Mouse (Mus musculus): Measurements from ENCODE around the gene Prrx1.

Prrx1 gene

DNA sequence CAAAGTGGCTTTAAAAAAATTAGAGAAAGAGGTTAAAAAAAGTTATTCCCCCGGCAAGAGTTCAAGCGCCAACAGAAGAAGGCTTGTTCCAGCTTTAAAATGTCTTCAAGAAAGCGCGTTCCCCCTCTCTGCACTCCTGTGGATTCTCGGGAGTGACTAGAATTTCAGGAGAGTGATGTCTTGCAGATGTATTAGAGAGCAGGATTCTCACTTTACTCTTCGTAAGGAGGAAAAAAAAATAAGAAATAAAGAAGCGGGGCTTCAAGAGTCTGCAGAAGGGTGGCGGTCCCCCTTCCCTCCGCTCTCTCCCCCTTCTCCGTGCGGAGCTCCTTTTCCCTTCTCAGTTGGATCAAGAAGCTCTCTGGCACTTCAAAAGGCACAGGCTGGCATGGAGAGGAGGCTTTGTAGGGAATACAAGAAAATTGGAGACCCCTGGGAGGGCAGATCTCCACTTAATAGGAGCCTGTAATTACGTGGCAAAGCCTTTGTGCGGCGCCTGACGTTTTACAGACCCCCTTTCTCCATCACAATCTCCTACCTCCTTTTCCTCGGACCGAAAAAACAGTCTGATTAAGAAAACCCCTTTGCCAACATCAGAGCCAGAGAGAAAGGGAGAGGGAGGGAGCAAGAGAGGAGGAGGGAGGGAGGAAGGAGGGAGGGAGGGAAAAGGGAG is at the start of gene Prrx1:
TSS of gene Prrx1 (minus strand) at position 610 of the 673 bp plus-strand sequence.
- no peak for DNase-seq (ENCODE audit: low spot score)

DNA sequence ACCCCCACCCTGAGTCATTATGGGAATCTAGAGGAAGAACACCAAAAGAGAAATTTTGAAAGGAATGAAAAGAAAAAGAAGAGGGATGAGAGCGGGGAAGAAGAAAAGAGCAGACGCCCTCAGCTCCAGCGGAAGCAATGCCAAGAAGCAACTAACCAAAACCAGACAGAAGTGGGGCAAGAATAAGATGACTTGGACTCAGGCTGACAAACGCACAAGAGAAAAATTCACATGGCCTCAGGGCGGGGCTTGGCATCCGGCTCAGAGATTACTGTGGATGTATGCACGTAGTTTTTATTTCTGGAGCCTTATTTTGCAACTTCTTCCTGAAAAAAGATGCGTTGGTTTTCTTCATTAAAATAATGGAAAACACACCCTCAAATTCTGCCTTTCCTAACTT is 48.7 kb upstream of the Prrx1 start:
- no peak for DNase-seq (ENCODE audit: low spot score)

DNA sequence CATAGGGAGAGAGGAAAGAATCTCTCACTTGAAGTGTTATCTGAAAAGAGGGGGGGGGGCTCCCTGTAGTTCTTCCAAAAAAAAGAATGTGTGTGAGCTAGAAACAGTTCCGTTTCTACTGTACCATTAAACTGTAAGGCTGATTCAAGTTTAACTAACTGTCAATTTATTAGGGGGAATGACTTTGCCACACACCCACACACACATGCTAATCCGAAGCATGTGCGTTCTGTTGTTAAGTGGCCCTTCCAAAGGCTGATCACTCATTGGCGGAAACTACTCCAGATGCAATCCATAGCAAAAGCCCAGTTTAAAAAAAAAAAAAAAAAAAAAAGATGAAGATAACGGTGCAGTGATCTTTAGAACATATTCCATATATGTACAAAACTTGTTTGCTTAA is 47.9 kb upstream of the Prrx1 start:
- DNase-seq (ENCODE audit: low spot score), result no peak

DNA sequence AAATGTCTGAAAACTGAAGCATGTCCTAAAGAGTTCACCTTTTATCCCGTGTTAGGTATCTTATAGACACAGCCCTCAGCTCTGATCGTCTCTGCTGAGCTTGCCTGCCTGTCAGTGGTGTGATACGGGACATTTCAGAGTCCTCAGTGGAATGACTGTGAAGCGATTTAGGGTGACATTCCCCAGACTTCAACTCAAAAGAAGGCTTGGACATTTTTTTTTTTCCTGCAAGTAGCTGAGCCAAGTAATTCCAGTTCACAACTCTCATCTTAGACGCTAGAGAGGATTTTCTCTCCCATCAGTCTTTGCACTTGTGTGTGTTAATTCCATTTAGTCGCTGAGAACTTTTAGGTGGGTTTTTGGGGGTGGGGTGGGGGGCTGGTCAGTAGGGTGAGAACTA is 47.3 kb upstream of the Prrx1 start:
- no peak for DNase-seq (ENCODE audit: low spot score)

DNA sequence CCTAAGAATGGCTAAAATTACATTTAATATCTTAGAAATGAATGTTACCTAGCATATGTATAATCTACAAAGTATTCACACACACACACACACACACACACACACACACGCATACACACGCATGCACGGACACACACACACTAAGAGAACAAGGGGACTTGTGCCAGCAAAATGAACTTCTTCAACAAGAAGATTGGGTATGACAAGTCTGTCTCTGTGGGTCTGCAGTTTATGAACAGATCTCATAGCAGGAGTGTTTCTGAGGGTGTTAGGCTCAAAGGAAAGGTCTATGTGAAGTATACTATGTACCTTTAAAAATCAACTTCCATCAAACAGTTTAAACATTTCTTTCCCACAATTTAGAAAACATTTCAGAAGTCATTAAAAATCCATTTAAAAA is 46.0 kb upstream of the Prrx1 start:
- no peak for DNase-seq (ENCODE audit: low spot score)

DNA sequence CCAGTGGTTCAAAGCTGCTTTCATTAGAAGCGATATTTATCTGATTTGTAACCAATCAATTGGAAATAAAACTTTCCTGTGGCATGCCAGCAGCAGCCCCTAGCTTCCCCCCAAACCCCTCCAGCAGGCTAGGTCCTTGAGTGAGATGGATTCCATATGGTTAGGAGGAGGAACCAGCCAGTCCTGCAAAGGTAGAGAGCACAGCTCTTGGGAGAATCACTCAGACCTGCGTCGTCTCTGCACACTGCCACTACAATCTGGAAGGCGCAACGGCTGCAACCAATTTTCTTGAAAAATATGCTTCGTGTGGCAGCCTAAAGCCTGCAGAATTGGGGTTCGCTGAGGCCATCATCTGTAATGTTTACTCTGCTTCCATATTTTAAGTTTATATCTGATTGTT is 44.7 kb upstream of the Prrx1 start:
- no peak for DNase-seq (ENCODE audit: low spot score)

DNA sequence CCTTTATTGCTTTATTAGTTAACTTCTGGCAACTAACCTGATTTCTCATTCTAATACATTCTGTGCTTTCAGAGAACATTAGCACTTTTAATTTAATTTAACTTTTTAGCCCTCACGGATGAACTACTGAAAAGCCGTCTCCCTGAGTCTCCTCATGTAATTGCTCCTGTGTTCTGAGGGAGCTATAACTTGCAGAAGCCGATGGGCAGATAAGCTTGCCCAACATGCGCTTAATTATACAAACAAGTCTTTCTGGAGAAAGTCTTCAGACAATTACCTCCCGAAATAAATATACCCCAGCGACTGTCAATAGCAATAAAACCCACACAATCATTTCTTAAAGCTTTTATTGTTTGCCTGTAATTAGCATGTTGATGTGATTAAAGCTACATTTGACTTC is 44.2 kb upstream of the Prrx1 start:
- DNase-seq (ENCODE audit: low spot score), result no peak

DNA sequence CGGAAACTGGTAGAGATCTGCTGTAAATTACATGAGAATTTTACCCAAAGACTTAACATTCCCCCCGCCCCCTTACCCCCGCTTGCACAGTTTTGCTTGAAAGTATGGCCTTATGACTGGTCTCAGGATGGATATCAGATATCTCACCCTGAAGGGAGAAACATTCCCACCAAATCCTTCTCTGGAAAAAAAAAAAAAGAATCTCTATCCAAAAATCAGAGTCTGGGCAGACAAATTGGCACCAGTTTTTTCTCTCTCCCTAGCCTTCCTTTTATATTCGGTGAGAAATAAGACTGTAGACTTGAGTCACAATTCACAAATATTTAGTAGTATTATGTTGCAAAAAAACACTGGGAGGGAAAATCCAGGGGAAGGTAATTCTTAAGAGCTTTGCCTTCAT is 42.7 kb upstream of the Prrx1 start:
- no peak for DNase-seq (ENCODE audit: low spot score)

DNA sequence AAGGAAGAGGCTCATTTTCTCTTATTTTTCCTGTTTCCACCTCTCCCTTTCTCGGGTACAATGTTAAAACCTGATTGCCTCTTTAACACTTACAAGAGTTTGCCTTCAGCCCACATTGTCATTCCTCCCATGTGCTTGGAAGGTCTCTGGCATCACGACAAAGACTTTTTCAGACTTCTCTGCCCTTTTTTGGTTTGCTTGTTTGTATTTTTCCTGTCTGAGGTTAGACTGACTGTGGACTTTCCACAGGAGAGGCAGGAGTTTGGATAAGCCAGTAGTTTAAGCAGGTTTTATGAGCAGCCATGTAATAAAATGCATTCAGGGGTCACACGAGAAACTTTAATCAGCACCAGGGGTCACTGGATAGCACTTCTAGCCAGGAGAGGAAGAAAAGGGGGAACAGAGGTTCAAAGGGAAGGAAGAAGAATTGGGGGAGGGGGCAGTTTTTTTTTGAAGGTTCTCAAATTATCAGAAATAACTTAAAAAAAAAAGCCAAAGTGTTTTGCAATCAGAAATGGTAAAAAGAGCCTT is 42.2 kb upstream of the Prrx1 start:
- DNase-seq (ENCODE audit: low spot score), result no peak

DNA sequence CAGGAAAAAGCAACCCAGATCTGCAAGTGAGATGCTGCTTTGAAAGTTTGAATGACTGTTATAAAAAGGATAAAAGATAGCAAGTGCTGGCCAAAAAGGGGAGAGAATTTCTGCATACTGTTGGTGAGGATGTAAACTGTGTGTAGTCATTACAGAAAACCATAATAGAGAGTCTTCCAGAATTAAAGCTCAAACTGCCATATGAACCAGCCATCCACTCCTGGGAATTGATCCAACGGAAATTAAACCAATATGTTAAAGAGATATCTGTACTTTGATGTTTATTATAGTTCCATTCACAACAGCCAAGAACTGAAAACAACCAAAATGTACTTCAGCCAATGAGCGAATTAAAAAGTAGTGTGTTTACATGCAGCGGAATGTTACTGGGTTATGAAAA is 37.5 kb upstream of the Prrx1 start:
- DNase-seq (ENCODE audit: low spot score), result no peak

DNA sequence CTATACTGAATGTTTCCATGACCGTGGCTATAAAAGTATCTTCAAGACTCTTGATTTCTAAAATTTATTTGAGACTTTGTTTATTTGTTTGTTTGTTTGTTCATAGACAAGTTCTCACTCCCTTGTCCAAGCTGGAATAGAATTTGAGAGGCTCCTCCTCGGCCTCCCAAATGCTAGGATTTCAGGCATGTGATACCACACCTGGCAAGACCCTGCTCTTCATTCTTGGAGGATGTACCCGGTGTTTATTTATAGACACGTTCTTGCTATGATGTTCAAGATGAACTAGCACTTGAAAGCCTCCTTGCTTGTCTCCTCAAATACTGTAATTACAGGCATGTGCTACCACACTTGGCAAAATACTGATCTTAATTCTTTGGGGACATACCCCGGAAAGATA is 32.0 kb upstream of the Prrx1 start:
- DNase-seq (ENCODE audit: low spot score), result no peak

DNA sequence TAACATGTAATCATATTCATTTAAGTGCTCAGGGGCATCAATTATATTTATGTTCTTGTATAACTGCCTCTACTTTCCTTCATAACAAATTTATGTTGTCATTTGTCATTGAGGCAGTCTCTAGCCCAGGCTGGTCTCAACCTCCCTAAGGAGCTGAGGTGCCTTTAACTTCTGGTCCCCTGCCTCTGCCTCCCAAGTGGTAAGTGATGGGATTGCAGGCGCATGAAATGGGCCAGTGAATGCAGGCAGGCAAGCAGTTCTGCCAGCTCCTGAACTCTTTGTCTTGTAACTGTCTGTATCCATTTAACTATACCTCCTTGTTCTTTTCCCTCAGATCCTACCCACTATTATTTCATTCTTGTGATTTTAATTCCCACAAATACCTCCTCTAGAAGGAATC is 31.4 kb upstream of the Prrx1 start:
- no peak for DNase-seq (ENCODE audit: low spot score)

DNA sequence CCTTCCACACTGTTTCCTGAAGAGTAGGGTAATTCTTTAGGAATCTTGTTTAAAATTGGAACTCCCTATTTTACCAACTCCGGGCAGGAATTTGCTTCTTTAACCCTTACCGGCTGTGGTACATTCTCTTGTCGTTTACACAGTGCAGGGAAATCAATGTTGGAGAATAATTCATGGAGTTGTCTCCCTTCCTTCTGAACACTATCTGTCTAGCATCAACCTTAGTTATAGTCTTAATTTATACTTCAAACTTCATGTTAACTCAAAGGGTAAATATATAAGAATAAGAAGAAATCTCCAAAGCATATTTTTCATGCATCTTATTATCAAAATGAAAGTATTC is 25.7 kb upstream of the Prrx1 start:
- DNase-seq (ENCODE audit: low spot score), result no peak

DNA sequence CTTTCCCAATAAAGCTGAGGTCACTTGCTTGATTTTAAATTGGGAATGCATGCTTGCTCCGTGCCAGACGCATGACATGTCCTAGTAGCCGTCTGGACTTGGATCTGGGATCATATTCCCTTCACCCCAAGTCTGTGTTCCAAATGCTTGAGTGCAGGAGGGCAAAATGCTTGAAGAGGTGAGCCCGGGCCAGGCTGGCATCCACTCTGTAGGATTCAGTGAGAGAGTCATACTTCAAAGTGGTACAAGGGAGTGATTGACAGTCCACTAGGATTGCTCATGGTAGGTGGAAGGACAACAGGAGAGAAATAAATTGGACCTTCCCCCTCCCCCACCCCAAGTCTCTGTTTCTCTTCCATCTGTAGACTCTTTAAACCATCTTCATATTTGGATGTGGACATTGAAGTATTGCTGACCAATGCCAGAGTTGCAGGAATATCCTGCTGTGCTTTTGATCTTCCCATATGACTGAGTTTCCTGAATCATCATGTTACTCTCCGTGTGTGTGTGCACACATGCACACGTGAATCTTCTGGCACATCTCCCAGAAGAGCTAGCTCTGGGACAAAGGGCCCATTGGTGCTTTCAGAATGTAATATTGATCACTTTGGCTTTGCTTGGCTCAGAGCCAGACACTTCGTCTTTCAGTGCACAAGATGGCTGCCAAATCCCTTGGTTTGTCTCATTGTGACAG is 25.2 kb upstream of the Prrx1 start:
- DNase-seq (ENCODE audit: low spot score), result no peak

DNA sequence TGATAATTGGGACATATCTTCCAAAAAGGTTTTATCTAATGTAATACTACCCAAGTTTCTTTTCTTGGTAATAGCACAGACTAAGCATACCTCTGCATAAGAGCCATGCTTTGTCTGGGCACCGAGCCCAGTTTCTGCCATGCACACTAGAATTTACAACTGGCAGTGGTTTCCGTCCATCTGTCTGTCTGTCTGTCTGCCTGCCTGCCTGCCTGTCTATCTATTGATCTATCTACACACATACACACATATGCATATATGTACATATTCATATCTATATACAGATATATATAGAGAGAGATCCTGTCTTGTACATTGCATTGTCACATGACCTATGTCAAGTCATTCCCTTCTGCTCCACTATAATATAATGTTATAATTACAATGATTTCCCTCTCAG is 24.3 kb upstream of the Prrx1 start:
- DNase-seq (ENCODE audit: low spot score), result no peak

DNA sequence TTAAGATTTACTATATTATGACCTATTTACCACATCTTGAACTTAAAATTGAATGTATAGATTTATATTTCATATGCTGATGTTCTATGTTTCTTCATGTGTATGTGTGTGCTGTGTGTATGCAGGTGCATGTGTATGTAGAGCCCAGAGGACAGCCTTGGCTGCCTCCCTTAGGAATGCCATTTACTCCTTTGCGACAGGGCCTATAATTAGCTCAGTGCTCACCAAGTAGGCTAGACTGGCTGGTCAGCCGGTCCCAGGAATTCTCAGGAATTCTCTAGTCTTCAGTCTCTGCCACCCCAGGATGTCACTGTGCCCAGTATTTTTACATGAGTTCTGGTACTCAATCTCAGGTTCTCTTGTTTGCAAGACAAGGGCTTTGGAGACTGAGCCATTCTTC is 13.8 kb upstream of the Prrx1 start:
- no peak for DNase-seq (ENCODE audit: low spot score)

DNA sequence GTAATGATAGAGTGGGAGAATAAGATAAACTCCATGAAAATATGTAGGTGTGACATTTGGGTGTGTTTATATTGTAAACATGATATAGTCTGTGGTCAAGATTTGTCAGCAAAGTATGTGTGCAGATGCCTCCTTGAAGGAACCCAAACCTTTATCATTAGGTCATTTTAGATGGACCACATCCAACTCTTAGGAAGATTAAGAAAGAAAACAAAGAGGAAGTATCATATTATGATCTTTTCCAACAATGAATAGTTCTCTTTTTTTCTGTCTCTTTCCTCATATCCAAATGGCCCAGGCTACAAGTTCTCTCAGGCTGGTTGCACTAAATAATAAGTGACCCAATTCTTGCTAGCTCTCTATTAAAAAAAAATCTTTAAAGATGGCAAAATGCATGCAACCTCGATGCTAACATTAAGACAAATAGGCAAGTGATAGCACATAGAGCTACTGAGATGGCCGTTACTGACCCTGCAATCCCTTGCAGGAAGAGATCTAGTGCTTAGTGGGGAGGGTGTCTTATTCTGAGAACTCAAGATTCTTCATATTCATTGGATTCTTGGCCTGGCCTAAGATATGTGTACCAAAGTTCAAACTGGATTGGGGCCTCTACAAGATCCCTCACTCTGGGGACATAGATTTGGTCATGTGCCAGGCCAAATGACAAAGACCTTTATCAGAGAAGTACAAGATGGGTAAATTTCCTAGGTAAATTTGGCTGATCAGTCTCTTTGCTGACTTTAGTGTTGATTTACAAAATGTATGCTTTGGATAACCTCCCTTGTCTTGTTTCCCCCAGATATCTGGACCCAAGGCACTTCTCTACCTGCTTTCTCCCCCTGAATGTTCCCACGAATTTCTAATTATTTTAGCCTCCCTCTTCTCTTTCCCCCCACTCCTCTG is 6.4 kb upstream of the Prrx1 start:
- no peak for DNase-seq (ENCODE audit: low spot score)

DNA sequence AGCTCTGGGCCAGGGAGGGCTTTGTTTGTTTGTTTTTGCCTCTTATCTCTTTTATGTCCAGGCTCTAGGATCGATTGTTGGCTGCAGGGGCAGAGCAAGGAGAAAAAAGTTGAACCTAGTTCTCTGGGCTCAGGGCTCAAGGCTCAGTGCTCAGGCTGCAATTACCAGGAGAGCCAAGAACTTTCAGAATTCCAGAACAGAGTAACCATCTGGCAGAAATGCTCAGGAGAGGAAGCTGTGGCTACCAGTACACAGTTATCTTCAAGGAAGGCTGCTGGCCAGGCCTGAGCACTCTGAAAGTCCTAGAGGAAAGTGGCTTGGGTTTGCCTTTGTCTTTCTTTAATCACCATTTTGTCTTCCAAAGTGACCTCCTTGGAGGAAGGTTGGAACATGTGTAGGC is 3.4 kb upstream of the Prrx1 start:
- DNase-seq (ENCODE audit: low spot score), result no peak

DNA sequence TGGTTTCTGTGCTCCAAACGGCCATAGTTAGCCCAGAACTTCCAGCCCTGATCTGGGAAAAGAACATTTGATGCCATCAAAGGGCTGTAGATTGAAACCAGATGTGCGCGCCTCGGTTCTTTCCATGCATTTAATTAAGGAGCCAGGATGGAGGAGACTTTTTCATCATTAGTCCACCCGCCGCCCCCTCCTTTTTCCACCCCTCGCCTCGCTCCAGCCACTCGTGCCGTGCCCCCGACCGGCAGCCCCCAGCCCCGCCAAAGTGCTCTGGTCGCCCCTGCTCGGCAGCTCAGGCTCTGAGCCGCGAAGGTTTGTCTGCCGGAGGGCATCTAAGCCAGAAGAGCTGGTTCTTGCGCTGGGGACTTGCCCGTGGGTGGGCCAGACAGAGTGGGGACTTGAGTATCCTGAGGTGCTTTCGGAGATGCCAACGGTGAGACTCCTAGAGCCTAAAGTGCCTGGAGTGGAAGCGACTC is 1.4 kb upstream of the Prrx1 start:
- DNase-seq (ENCODE audit: low spot score), result no peak

DNA sequence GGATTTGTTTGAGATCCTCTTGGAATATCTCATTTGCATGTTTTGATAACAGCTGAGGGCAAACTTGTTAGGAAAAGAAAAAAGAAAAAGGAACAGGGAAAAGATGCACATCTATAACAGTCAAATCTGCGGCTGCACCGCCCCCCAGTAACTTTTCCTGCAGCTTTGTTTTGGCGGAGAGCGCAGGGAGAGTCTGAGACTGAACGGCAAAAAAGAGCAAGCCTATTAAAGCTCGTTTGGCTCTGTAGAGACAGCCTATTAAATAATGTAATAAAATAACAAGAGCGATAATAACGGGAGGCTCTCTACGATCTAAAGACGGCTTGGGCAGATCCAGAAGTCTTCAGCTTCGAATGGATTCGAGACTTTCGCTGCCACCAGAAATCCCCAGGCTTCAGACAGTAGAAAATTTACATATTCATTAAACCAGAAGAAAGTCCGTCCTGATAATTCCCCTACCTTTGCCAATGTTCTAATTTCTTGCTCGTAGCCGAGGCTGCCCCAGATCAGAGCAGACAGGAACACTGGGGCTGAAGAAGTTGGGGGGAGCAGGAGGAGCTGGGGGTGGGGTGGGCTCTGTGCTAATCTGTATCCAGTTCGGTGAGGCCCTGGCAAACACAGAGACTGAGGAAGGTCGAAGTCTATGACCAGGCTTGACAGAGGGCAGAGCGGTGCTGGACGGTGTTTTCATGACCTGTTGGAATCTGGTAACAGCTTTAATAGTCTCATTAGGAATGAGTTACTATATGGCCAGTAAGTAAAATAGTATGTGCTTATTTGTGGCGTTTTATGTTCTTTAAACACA is 613 bp upstream of the Prrx1 start:
- no peak for DNase-seq (ENCODE audit: low spot score)

DNA sequence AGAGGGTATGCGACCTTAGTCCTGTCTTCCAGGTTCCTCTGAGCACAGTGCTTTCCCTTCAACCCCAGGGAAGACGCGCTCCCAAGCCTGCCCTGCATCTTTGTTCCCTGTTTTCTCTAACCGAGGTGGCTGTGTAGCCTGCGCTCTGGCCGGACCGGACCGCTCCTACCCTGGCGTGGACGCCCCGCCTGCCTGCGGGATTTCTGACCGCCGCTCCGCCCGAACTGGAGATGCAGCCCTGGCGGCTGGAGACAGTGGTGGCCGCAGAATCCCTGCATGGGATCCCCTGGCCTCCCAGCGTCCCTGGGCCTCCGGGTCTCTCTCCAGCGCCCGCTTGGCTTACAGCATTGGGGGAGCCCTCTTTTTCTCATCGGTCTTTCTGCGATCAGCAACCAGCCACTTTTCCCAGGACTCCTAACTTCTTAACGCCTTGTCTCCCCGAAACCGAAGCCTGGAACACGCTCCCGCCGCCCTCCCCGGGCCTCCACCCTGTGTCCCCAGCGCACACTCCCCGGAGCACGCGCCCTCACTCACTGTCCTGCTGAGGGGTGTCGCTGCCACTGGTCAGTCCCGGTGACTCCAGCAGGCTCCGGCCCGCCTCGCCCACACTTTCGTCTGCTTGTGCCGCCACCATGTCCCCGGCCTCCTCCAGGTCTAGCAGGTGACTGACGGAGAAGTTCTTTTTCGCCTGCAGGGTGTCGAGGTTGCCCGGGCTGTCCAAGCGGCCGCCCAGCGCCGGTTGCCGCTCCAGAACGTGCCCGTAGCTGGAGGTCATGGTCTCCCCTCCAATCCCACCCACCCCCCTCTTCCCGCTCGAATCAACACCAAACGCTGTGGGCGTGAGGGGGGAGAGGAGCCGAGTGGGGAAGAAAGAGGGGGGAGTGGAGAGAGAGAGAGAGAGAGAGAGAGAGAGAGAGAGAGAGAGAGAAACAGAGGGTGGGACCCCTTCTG is 1.4 kb downstream of the Prrx1 start:
- DNase-seq (ENCODE audit: low spot score), result peak; percentile 38

Data from ovary, postnatal 10 days (tissue).